Mouse (Mus musculus): Measurements from ENCODE around the gene Ankrd39. TPM values are rescaled to one million over a fixed set of nuclear protein-coding genes. Genes with fewer than 3 reads are reported as not detected.

Ankrd39 gene
- total RNA-seq, 2 experiments from 2014 or later = 11.1 to 13.0 TPM

GRCm38 (mm10) chr1:36574196-36574955, 27.1 kb upstream of the Ankrd39 start:
- intact Hi-C loops (cut with DNase I) = no loop called here
- DNase-seq (ENCODE audit: low spot score in 2 of 2) = no peak

GRCm38 (mm10) chr1:36573524-36573923, 26.3 kb upstream of the Ankrd39 start:
- intact Hi-C loops (cut with DNase I) = no loop called here
- DNase-seq (ENCODE audit: low spot score in 2 of 2) = no peak

- intact Hi-C loops (cut with DNase I) = no loop called here
- DNase-seq (ENCODE audit: low spot score in 2 of 2) = no peak
Observed at GRCm38 (mm10) chr1:36572709-36573108, 25.5 kb upstream of the Ankrd39 start.

- intact Hi-C loops (cut with DNase I) = no loop called here
- DNase-seq (ENCODE audit: low spot score in 2 of 2) = no peak
Observed at GRCm38 (mm10) chr1:36572140-36572700, 25.0 kb upstream of the Ankrd39 start.

- no peak for DNase-seq (ENCODE audit: low spot score in 2 of 2)
- intact Hi-C loops (cut with DNase I) = no loop called here
Observed at GRCm38 (mm10) chr1:36571627-36572026, 24.4 kb upstream of the Ankrd39 start.

GRCm38 (mm10) chr1:36570320-36570719, 23.1 kb upstream of the Ankrd39 start:
- intact Hi-C loops (cut with DNase I) = no loop called here
- DNase-seq (ENCODE audit: low spot score in 2 of 2) = no peak

- DNase-seq (ENCODE audit: low spot score in 2 of 2) = no peak
- intact Hi-C loops (cut with DNase I) = no loop called here
Observed at GRCm38 (mm10) chr1:36569694-36570276, 22.5 kb upstream of the Ankrd39 start.

- intact Hi-C loops (cut with DNase I) = no loop called here
- no peak for DNase-seq (ENCODE audit: low spot score in 2 of 2)
Observed at GRCm38 (mm10) chr1:36568776-36569175, 21.5 kb upstream of the Ankrd39 start.

GRCm38 (mm10) chr1:36567818-36568603, 20.8 kb upstream of the Ankrd39 start:
- no peak for DNase-seq (ENCODE audit: low spot score in 2 of 2)
- intact Hi-C loops (cut with DNase I) = no loop called here

- intact Hi-C loops (cut with DNase I) = no loop called here
- DNase-seq (ENCODE audit: low spot score in 2 of 2) = no peak
Observed at GRCm38 (mm10) chr1:36566425-36566824, 19.2 kb upstream of the Ankrd39 start.

- intact Hi-C loops (cut with DNase I) = no loop called here
- no peak for DNase-seq (ENCODE audit: low spot score in 2 of 2)
Observed at GRCm38 (mm10) chr1:36564101-36564500, 16.9 kb upstream of the Ankrd39 start.

- intact Hi-C loops (cut with DNase I) = no loop called here
- no peak for DNase-seq (ENCODE audit: low spot score in 2 of 2)
Observed at GRCm38 (mm10) chr1:36563632-36564031, 16.4 kb upstream of the Ankrd39 start.

- intact Hi-C loops (cut with DNase I) = no loop called here
- no peak for DNase-seq (ENCODE audit: low spot score in 2 of 2)
Observed at GRCm38 (mm10) chr1:36563197-36563596, 16.0 kb upstream of the Ankrd39 start.

- no peak for DNase-seq (ENCODE audit: low spot score in 2 of 2)
- intact Hi-C loops (cut with DNase I) = no loop called here
Observed at GRCm38 (mm10) chr1:36562388-36562787, 15.1 kb upstream of the Ankrd39 start.

- no peak for DNase-seq (ENCODE audit: low spot score in 2 of 2)
Observed at GRCm38 (mm10) chr1:36560903-36561302, 13.7 kb upstream of the Ankrd39 start.

GRCm38 (mm10) chr1:36559888-36560287, 12.6 kb upstream of the Ankrd39 start:
- DNase-seq (ENCODE audit: low spot score in 2 of 2) = no peak
- intact Hi-C loops (cut with DNase I) = no loop called here

More at GRCm38 (mm10) chr1:36560903-36561302, 13.7 kb upstream of the Ankrd39 start:
- intact Hi-C loops (cut with DNase I) = no loop called here

- intact Hi-C loops (cut with DNase I) = no loop called here
Observed at GRCm38 (mm10) chr1:36559256-36559655, 12.0 kb upstream of the Ankrd39 start.

GRCm38 (mm10) chr1:36558031-36558993, 11.1 kb upstream of the Ankrd39 start, which contains the start of gene Sema4c:
Gene Sema4c, minus strand, starts transcription at chr1:36558349.
- intact Hi-C loops (cut with DNase I) = no loop called here
- peak; percentile 75 for DNase-seq (ENCODE audit: low spot score in 2 of 2)

More at GRCm38 (mm10) chr1:36559256-36559655, 12.0 kb upstream of the Ankrd39 start:
- no peak for DNase-seq (ENCODE audit: low spot score in 2 of 2)

- intact Hi-C loops (cut with DNase I) = loop anchor here (2.0 kb wide), 1 partner anchor 77 kb away; no protein-coding TSS in a partner anchor
- DNase-seq (ENCODE audit: low spot score in 2 of 2) = peak; percentile 67 to 69
Observed at GRCm38 (mm10) chr1:36557457-36558011, 10.3 kb upstream of the Ankrd39 start.

All from left cerebral cortex, postnatal 25 days (tissue).